Mouse (Mus musculus): Measurements from ENCODE around the gene Lsm8. TPM values are rescaled to one million over a fixed set of nuclear protein-coding genes. Genes with fewer than 3 reads are reported as not detected.

Gene Lsm8
- polyA plus RNA-seq, 1 experiment from 2014 or later, result 248 TPM

GRCm38 (mm10) chr6:18866018-18866417, 17.6 kb downstream of the Lsm8 start, which contains the start of gene Ankrd7:
Gene Ankrd7 (plus strand): TSS chr6:18866318.
- 92% methylated on average over 8 of the region's 8 CpGs for WGBS
- H3K27me3 ChIP-seq (ENCODE audit: poor library complexity, severe bottlenecking), result no peaks in the 10 kb centered on the region
- no peaks in the 10 kb centered on the region for H3K4me1 ChIP-seq
- peaks cover 6% of the 10 kb centered on the region; the same call in 1 of the 2 replicates for H3K9me3 ChIP-seq
- H3K4me3 ChIP-seq, result no peak within 1 kb of the TSS
- no peak within 1 kb of the TSS for H3K27ac ChIP-seq
- DNase-seq (ENCODE audit: extremely low spot score, low spot score), result no peak
- no peaks in the 10 kb centered on the region for H3K36me3 ChIP-seq (replicated peaks)

DNA sequence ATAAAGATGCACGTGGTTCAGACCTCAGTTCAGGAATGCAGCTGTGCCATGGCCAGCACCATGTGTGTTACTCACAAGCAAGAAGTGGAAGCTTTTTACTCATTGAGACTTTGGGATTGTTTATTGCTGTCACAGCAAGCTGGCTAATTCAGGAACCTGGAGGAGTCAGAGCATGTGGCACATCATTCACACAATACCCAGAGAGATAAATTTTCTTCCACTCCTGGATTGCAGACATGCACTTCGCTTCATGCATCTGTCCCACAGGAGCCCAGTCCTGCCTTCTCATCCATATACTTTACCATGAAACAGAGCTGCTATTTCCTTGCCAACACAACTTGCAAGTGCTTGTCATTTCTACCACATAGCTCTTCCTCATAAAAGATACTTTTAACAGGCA, 40.7 kb downstream of the Lsm8 start:
- Histone ChIP-seq H3K4me1 (no peaks in the 10 kb centered on the region), H3K27me3 (ENCODE audit: poor library complexity, severe bottlenecking) (no peaks in the 10 kb centered on the region), H3K9me3 (no peaks in the 10 kb centered on the region; the same call in 1 of the 2 replicates), H3K36me3 (replicated peaks) (no peaks in the 10 kb centered on the region), H3K27ac (no peak overlapping the region), H3K4me3 (no peak overlapping the region)
- no peak for DNase-seq (ENCODE audit: extremely low spot score, low spot score)
- 87% methylated on average over 2 of the region's 2 CpGs for WGBS

GRCm38 (mm10) chr6:18894142-18894541, 45.8 kb downstream of the Lsm8 start:
- Histone ChIP-seq H3K27ac (no peak overlapping the region), H3K4me1 (no peaks in the 10 kb centered on the region), H3K9me3 (no peaks in the 10 kb centered on the region), H3K27me3 (ENCODE audit: poor library complexity, severe bottlenecking) (no peaks in the 10 kb centered on the region), H3K4me3 (no peak overlapping the region), H3K36me3 (replicated peaks) (no peaks in the 10 kb centered on the region)
- no peak for DNase-seq (ENCODE audit: extremely low spot score, low spot score)

Other genes starting within 250 kb of the Lsm8 start
- gene Ankrd7, start 17.7 kb downstream of the Lsm8 start, polyA plus RNA-seq (2016; fragmentation: Nextera tagmentation; extraction: Ambion mirVana), result 0.52 and 0.74 TPM in 2 replicates

Measured in forebrain, embryonic 10.5 days (tissue).